Mouse (Mus musculus) lung, adult 2 months (tissue): ENCODE data around the gene Higd1a. TPM values are rescaled to one million over a fixed set of nuclear protein-coding genes. Genes with fewer than 3 reads are reported as not detected.

ENCODE experiments used
- DNase-seq: peaks from one replicate; pipeline ENCODE4 v3.0.0; 2022
- H3K4me1 ChIP-seq: fragments of 200-500 bp; 2 replicates; pipeline ENCODE4 v1.6.1; 2011; ENCODE audit warnings: low read length; ENCODE audit not compliant: control insufficient read depth, insufficient read depth
- H3K4me3 ChIP-seq: fragments of 200-500 bp; replicated peaks from 2 replicates; pipeline ENCODE3; 2011; ENCODE audit warnings: low read depth, mild to moderate bottlenecking, control low read depth, low read length; ENCODE audit errors: extremely low read depth
- CTCF ChIP-seq: fragments of 200-500 bp; IDR thresholded peaks from 2 replicates; pipeline ENCODE4 v1.5.1; 2011; ENCODE audit warnings: mild to moderate bottlenecking, low read length, control low read depth; ENCODE audit not compliant: insufficient read depth
- POLR2A ChIP-seq: fragments of 200-500 bp; IDR thresholded peaks from 2 replicates; pipeline ENCODE4 v1.6.1; 2011; ENCODE audit warnings: low read depth, mild to moderate bottlenecking, control low read depth, low read length, borderline replicate concordance; ENCODE audit errors: extremely low read depth
- WGBS: fragments of 180-500 bp; shearing (Covaris S2); methylation state at CpG from one replicate; pipeline ENCODE4 v1.1.7; 2018; 5-methylcytosine and 5-hydroxymethylcytosine counted together
- polyA plus RNA-seq: library from polyadenylated mRNA; depleted of rRNA; stranded (reverse); fragments of >200 nt; gene quantifications from 2 replicates; pipeline ENCODE4 v1.2.3, GENCODE M21; 2012; rRNA removed

Gene Higd1a
- polyA plus RNA-seq, result 11.6 and 24.4 TPM in 2 replicates

DNA sequence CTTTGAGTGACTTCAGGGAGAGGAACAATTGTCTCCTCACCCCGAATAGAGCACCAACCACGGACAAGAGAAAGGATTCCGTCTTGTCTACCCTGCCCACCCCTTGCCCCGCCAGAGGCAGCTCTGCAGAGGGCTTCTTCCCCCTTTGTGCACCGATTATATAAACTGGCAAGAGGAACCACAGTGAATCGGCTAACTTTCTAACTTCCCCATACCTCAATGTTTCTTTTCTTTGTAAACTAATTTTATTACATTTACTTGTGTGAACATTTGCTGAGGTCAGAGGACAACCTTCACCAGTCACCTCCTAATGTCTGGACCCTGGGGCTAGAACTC lies at the start of gene Higd1a:
Gene Higd1a (minus strand): TSS at position 210 of the 336 bp plus-strand sequence.
- 5% methylated on average over 6 of the region's 6 CpGs for WGBS
- peak within 1 kb of the TSS; percentile 93 for H3K4me3 ChIP-seq
- H3K4me1 ChIP-seq, result peaks cover 2% of the 10 kb centered on the region; the same call in 1 of the 2 replicates
- no peak for DNase-seq
- no peak for TF ChIP-seq CTCF
- no peak for TF ChIP-seq POLR2A

DNA sequence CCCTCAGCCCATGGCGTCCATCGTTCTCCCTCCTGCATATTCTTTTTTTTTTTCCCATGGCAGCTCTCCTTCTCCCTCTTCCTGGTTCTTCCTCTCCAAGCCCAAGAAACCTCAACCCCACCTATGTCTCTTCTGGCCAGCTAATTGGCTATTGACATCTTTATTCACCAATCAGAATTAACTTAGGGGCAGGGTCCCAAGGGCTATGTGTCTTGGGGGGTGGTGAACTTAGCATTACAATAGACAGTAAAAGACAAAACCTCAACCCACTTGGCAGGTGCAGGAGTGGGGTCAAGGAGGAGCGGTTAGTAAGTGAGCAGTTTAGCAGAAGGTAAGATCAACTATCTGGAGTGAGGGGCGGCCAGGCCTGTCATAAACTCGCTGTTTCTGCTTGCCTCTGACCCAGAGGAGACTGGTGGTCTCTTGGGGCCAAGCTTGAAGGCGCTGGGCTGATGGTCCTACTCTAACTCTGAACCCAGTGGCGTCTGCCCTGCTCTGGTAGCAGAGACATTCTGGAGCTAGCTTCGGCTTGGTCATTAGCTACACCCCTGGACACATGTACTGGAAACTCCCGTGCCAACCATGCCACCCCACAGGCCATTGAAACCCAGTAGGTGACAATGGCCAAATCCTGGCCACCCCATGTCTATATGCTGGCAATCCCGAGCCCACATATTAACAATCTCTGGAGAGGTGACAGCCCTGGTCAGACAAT lies 49.4 kb upstream of the Higd1a start:
- Histone ChIP-seq H3K4me3 (no peak overlapping the region), H3K4me1 (peaks cover 8% of the 10 kb centered on the region)
- no peak for TF ChIP-seq CTCF
- no peak for TF ChIP-seq POLR2A
- WGBS, result 76% methylated on average over 10 of the region's 10 CpGs
- no peak for DNase-seq

DNA sequence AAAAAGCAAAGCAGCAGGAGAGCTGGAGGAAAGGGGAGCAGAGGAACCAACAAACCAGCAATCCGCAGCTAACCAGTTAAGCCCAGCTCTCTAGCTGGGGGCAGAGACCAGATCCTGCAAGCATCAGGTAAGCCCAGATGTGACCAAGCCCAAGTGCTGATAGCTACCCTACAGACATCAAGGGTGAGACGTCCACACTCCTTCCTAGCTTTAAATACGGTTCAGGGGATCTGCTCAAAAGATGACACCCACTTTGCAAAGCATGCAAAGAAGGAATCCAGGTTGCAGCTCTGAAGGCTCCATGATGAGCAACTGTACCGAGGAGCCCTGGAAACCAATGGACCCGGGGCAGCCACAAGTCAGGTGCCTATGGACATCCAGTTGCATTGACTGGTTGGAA lies 48.3 kb upstream of the Higd1a start:
- 79% methylated on average over 5 of the region's 5 CpGs for WGBS
- Histone ChIP-seq H3K4me3 (no peak overlapping the region), H3K4me1 (peaks cover 8% of the 10 kb centered on the region)
- TF ChIP-seq POLR2A (no peak), CTCF (no peak)
- no peak for DNase-seq

DNA sequence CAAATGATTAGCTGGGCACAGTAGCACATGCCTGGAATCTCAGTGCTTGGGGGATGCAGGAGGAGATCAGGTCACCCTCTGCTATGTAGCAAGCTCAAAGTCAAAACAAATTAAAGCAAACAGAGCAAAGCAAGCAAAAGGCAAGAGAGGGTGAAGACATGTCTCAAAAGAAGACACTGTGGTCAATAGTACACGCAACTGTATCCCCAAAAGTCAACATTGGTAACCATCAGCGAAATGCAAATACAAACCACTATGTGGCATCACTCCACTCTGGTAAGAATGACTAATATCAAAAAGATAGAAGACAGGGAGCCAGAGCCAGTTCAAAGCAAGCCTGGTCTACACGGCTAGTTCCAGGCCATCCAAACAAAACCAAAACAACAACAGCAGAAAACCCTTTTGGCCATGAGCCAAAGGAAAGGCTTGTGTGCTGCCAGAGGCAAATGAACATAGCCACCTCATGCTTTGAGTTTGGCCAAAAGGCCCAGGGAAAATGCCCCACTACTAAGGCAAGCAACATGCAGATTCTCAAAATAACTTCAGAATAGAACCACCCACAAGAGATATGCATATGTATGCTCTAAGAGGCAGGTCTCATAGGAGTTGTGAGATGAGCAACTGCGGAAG lies 47.5 kb upstream of the Higd1a start:
- no peak for TF ChIP-seq POLR2A
- TF ChIP-seq CTCF, result no peak
- whole genome bisulfite sequencing, result 74% methylated on average over 4 of the region's 4 CpGs
- peaks cover 8% of the 10 kb centered on the region for H3K4me1 ChIP-seq
- no peak overlapping the region for H3K4me3 ChIP-seq
- DNase-seq, result no peak

DNA sequence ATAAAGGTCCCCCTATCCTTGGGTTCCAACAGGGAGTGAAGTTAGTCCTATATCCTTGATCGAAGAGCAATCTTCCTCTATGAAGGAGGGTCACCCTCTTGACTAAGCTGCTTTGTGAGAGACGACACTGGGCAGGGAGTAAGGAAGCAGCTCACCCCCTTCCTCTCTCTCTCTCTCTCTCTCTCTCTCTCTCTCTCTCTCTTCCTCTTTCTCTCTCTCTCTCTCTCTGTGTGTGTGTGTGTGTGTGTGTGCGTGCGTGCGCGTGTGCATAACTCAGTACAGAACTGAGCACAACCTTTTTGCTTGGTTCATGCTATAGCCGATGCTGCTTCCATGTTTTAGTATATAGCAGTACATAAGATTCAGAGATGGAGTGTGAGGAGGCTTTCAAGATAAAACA lies 46.8 kb upstream of the Higd1a start:
- Histone ChIP-seq H3K4me1 (peaks cover 8% of the 10 kb centered on the region), H3K4me3 (no peak overlapping the region)
- 77% methylated on average over 7 of the region's 7 CpGs for WGBS
- no peak for TF ChIP-seq CTCF
- TF ChIP-seq POLR2A, result no peak
- no peak for DNase-seq

DNA sequence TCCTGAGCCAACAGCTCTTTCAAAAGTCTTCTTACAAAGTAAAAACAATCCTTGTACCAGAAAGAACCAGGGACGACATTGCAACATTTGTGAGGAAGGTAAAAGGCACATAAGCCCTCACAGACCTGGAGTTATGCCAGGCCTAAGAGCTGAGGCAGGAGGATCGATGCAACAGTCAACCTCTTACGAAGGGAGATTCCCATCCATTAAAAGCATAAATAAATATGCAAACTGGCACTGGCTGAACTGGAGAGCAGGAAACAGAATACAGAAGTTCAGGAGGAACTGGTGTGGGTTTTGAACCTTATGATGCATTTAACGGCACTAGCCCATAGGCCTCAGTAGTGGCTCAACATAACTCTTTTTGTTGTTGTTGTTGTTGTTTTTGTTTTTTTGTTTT lies 46.2 kb upstream of the Higd1a start:
- no peak for DNase-seq

DNA sequence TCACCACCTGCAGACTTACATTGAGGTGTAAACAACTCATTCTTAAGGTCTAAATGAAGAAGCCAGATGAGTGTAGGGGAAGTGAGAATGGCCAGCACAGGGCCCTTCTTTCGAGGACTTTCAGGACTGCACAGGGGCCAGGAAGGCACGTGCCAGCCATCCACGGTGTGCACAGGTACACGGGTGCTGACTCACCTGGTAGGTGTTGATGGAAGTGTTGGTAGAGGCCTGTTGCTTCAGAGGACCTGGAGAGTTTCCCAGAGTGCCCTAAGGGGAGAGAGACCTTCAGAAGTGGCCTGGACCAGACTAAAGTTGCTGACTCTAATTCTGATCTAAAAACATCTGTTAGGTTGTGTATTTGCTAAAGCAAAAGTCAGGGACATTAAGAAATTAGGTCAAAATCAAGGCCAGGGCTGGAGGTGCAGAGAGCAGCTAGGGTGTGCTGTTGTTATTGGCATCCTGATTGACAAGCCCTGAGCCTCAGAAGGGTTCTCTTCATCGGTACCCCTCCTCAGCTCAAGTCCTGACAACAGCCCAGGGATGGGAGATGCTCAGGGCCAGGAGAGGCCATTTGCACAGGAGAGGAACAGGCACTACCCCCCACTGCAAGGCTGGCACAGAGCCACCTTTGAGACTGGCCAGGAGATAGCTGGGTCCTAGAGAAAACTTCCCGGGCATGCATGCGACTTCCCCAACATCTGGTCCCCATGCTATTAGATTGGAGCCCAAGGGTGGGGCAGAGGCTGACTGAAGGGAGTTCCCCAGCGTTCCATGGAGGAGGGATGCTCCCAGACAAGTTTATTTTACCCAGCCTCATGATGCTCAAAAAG lies 45.5 kb upstream of the Higd1a start:
- WGBS, result 53% methylated on average over 8 of the region's 8 CpGs
- TF ChIP-seq CTCF (no peak), POLR2A (no peak)
- no peak for DNase-seq

More for the DNA sequence above, 46.2 kb upstream of the Higd1a start:
- no peak for TF ChIP-seq CTCF
- TF ChIP-seq POLR2A, result no peak
- Histone ChIP-seq H3K4me3 (no peak overlapping the region), H3K4me1 (peaks cover 8% of the 10 kb centered on the region)
- 50% methylated on average over 4 of the region's 4 CpGs for WGBS

DNA sequence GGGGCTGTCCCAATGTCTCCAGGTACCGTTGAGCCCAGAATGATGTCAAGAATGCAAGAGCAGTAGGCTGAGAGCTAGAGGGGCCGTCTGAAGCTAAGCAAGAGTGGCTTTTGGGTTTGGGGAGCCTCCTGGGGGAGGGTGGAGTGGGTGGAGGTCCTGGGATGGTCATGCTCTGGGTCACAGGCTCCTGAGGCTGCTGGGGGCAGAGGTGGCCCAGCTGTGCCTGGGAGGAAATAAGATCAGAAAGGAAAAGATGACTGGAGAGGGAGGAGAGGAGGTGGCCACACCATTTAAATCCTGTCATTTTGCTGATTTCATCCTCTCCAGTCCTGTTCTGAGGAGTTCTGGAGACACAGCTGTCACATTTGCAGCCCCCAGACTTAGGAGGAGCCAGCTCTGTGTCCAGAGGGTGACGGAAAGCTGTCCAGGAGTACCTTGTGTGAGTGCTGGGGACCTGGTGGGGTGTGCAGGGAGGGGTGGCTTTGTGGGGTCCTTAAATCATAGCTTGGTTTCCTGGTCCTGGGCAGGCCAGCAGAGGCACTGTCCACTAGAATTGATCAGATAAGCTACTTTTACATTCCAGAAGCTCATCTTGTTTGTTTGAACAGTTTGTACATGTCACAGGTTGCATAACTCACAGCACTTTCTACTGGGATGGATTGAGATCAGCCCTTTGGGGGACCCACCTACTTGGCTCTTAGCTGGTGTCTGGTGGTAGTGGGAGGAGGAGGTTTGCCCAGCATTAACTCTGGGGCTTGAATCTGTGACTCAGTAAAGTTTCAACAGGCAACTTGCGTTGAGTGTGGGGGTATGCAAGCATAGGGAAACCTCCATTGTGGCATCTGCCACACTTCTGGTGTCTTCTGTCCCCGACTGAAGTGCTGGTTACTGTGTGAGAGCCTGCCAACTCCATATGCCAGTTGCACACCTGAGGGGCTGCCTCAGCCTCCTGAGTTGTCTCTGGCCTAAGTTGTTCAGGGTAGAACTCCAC lies 43.8 kb upstream of the Higd1a start:
- no peak for TF ChIP-seq POLR2A
- no peak for TF ChIP-seq CTCF
- no peak for DNase-seq
- H3K4me1 ChIP-seq, result peaks cover 11% of the 10 kb centered on the region
- 68% methylated on average over 5 of the region's 5 CpGs for WGBS
- H3K4me3 ChIP-seq, result no peak overlapping the region

More for the DNA sequence above, 45.5 kb upstream of the Higd1a start:
- H3K4me3 ChIP-seq, result no peak overlapping the region
- peaks cover 8% of the 10 kb centered on the region for H3K4me1 ChIP-seq

DNA sequence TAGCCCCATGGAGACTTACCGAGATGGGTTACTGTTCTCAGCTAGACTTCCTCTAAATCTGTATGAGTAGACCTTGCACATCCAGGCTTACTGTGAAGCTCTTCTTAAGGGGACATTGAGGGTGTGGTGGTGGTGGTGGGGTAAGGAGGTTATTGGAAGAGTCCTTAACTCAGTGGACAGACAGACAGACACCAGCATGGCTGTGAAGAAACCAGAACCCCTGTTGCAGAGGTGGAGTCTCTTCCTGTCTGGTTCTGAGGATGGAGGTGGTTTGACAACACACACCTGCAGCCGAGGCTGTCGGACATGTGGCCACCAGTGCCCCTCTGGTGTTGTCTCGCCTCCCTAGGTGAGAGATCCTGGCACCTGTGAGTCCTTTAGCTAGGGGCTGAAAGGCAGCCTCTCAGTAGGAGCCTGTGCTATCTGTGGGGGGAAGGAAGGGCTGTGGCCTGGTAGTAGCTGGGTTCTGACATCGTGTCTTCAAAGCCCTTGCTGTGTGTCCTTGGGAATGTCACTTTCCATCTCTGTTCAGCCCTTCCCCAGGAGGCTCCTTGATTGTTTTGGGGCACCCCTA lies 42.2 kb upstream of the Higd1a start:
- peak overlapping the region; percentile 0 for H3K4me3 ChIP-seq
- no peak for TF ChIP-seq CTCF
- TF ChIP-seq POLR2A, result no peak
- WGBS, result 68% methylated on average over 5 of the region's 5 CpGs
- H3K4me1 ChIP-seq, result peaks cover 11% of the 10 kb centered on the region
- no peak for DNase-seq

DNA sequence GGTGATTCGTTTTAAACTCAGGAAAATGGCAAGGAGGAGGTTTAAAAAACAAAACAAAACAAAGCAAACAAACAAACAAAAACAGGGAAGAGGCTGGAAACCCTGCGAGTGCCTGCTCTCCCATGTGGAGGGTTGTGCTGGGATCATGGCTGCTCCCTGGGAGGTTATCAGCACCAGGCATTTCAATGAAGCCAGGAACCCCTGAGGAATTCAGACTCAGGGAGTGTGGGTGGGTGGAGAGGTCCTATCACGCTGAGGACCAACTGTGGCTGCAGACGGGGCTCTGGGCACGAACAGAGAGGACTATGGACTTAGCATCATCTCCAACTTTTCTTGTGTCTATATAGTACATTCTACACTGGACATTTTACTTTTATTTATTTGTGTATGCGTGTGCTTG lies 41.1 kb upstream of the Higd1a start:
- no peak for TF ChIP-seq CTCF
- 52% methylated on average over 6 of the region's 6 CpGs for WGBS
- Histone ChIP-seq H3K4me1 (peaks cover 19% of the 10 kb centered on the region), H3K4me3 (peak overlapping the region; percentile 31)
- no peak for DNase-seq
